Mouse (Mus musculus) intestine, postnatal 0 days (tissue): ENCODE measurements around the gene Mospd3. TPM values are rescaled to one million over a fixed set of nuclear protein-coding genes. Genes with fewer than 3 reads are reported as not detected.

Experiments used
- ATAC-seq: fragments of 200-750 bp; cut with Nextera tagmentation; 2 replicates; pipeline ENCODE4 v1.8.0; 2017; ENCODE audit warnings: mild to moderate bottlenecking, moderate TSS enrichment, moderate library complexity
- H3K27ac ChIP-seq: fragments of 300-500 bp; sonication (generic); 2 replicates; pipeline ENCODE4 v1.5.1; 2014; ENCODE audit warnings: mild to moderate bottlenecking, low read depth, low read length, moderate library complexity
- H3K27me3 ChIP-seq: fragments of 300-500 bp; sonication (generic); replicated peaks from 2 replicates; pipeline ENCODE4 v1.6.1; 2014; ENCODE audit warnings: low read length, mixed read lengths; ENCODE audit not compliant: control insufficient read depth, insufficient read depth
- H3K36me3 ChIP-seq: fragments of 300-500 bp; sonication (generic); 2 replicates; pipeline ENCODE4 v1.6.1; 2014; ENCODE audit warnings: mild to moderate bottlenecking, moderate library complexity; ENCODE audit not compliant: control insufficient read depth, insufficient read depth
- H3K4me1 ChIP-seq: fragments of 300-500 bp; sonication (generic); replicated peaks from 2 replicates; pipeline ENCODE4 v1.6.1; 2014; ENCODE audit warnings: antibody characterized with exemption, low read length, mixed read lengths; ENCODE audit not compliant: control insufficient read depth, insufficient read depth
- H3K4me2 ChIP-seq: fragments of 300-500 bp; sonication (generic); replicated peaks from 2 replicates; pipeline ENCODE4 v1.6.1; 2014; ENCODE audit warnings: low read depth, mild to moderate bottlenecking, moderate library complexity
- H3K4me3 ChIP-seq: fragments of 300-500 bp; sonication (generic); 2 replicates; pipeline ENCODE4 v1.5.1; 2014; ENCODE audit warnings: low read depth, low read length
- H3K9ac ChIP-seq: fragments of 300-500 bp; sonication (generic); 2 replicates; pipeline ENCODE4 v1.6.1; 2014; ENCODE audit warnings: mild to moderate bottlenecking, low read depth, low read length
- H3K9me3 ChIP-seq: fragments of 300-500 bp; sonication (generic); 2 replicates; pipeline ENCODE4 v1.6.1; 2016; ENCODE audit warnings: mixed run types; ENCODE audit not compliant: control insufficient read depth
- CTCF ChIP-seq: sonication (generic); IDR thresholded peaks from 2 replicates; pipeline ENCODE4 v1.5.1; 2016; ENCODE audit warnings: low read depth, mild to moderate bottlenecking, control low read depth, antibody characterized with exemption, moderate library complexity
- WGBS: fragments of 180-500 bp; shearing (Covaris S2); extraction: QIAGEN DNeasy Blood & Tissue Kit; methylation state at CpG from one replicate; pipeline ENCODE4 v1.1.7; 2014; 5-methylcytosine and 5-hydroxymethylcytosine counted together
- polyA plus RNA-seq: library from polyadenylated mRNA; unstranded; fragments of >200 nt; fragmentation: Nextera tagmentation; extraction: Ambion mirVana; gene quantifications from 2 replicates; pipeline ENCODE4 v1.2.1, GENCODE M21; 2015

Gene Mospd3
- polyA plus RNA-seq, 1 experiment from 2014 or later = 38.0 TPM

- Histone ChIP-seq H3K36me3 (peaks cover 19% of the 10 kb centered on the region), H3K9ac (peak overlapping the region; percentile 59), H3K9me3 (no peaks in the 10 kb centered on the region), H3K4me2 (peak overlapping the region; percentile 99), H3K4me1 (0 out of 2 replicates have a peak, but pooled peaks cover 7% of the 10 kb centered on the region), H3K27me3 (no peaks in the 10 kb centered on the region), H3K27ac (peak overlapping the region; percentile 91), H3K4me3 (peak overlapping the region; percentile 73)
- under 1% methylated on average over 22 of the region's 22 CpGs for WGBS
- no peak for TF ChIP-seq CTCF
- ATAC-seq = no peak
Observed at GRCm38 (mm10) chr5:137601365-137601729, 489 bp upstream of the Mospd3 start.

GRCm38 (mm10) chr5:137600281-137600618, 608 bp downstream of the Mospd3 start:
- peak overlapping the region; percentile 73 for H3K4me3 ChIP-seq
- H3K9me3 ChIP-seq = no peaks in the 10 kb centered on the region
- peak overlapping the region; percentile 91 for H3K27ac ChIP-seq
- H3K4me2 ChIP-seq = peak overlapping the region; percentile 99
- peak overlapping the region; percentile 79 for H3K9ac ChIP-seq
- no peaks in the 10 kb centered on the region for H3K27me3 ChIP-seq
- peaks cover 8% of the 10 kb centered on the region for H3K36me3 ChIP-seq
- TF ChIP-seq CTCF = no peak
- H3K4me1 ChIP-seq = 0 out of 2 replicates have a peak, but pooled peaks cover 7% of the 10 kb centered on the region
- peak; percentile 25 for ATAC-seq
- WGBS = under 1% methylated on average over 19 of the region's 19 CpGs

- ATAC-seq = no peak
- H3K4me1 ChIP-seq = 0 out of 2 replicates have a peak, but pooled peaks cover 7% of the 10 kb centered on the region
- 71% methylated on average over 9 of the region's 9 CpGs for whole genome bisulfite sequencing
- H3K36me3 ChIP-seq = peaks cover 2% of the 10 kb centered on the region; the same call in 1 of the 2 replicates
- H3K4me3 ChIP-seq = peak overlapping the region; percentile 73
- H3K27me3 ChIP-seq = no peaks in the 10 kb centered on the region
- H3K9me3 ChIP-seq = no peaks in the 10 kb centered on the region
- H3K4me2 ChIP-seq = peak overlapping the region; percentile 99
- TF ChIP-seq CTCF = no peak
- peak overlapping the region; percentile 79 for H3K9ac ChIP-seq
- H3K27ac ChIP-seq = no peak overlapping the region
Observed at GRCm38 (mm10) chr5:137599600-137599999, 1.3 kb downstream of the Mospd3 start.

- TF ChIP-seq CTCF = no peak
- peaks cover 2% of the 10 kb centered on the region; the same call in 1 of the 2 replicates for H3K36me3 ChIP-seq
- WGBS = 79% methylated on average over 2 of the region's 2 CpGs
- no peak for ATAC-seq
- no peak overlapping the region for H3K9ac ChIP-seq
- no peak overlapping the region for H3K4me3 ChIP-seq
- no peaks in the 10 kb centered on the region for H3K9me3 ChIP-seq
- H3K27me3 ChIP-seq = no peaks in the 10 kb centered on the region
- H3K4me2 ChIP-seq = no peak overlapping the region
- H3K27ac ChIP-seq = no peak overlapping the region
- 0 out of 2 replicates have a peak, but pooled peaks cover 7% of the 10 kb centered on the region for H3K4me1 ChIP-seq
Observed at GRCm38 (mm10) chr5:137598100-137598826, 2.6 kb downstream of the Mospd3 start.

- Histone ChIP-seq H3K36me3 (peaks cover 2% of the 10 kb centered on the region; the same call in 1 of the 2 replicates), H3K4me3 (no peak overlapping the region), H3K4me1 (0 out of 2 replicates have a peak, but pooled peaks cover 5% of the 10 kb centered on the region), H3K4me2 (no peak overlapping the region), H3K9me3 (no peaks in the 10 kb centered on the region), H3K27me3 (no peaks in the 10 kb centered on the region), H3K9ac (no peak overlapping the region), H3K27ac (no peak overlapping the region)
- TF ChIP-seq CTCF = no peak
- WGBS = 94% methylated on average over 6 of the region's 6 CpGs
- no peak for ATAC-seq
Observed at GRCm38 (mm10) chr5:137597625-137598024, 3.2 kb downstream of the Mospd3 start.

GRCm38 (mm10) chr5:137596601-137597261, 4.1 kb downstream of the Mospd3 start:
- H3K4me3 ChIP-seq = no peak overlapping the region

More at GRCm38 (mm10) chr5:137596601-137597261, 4.1 kb downstream of the Mospd3 start:
- TF ChIP-seq CTCF = no peak
- 0 out of 2 replicates have a peak, but pooled peaks cover 3% of the 10 kb centered on the region for H3K4me1 ChIP-seq
- H3K9me3 ChIP-seq = no peaks in the 10 kb centered on the region
- H3K27me3 ChIP-seq = no peaks in the 10 kb centered on the region
- 39% methylated on average over 30 of the region's 30 CpGs for WGBS
- no peak for ATAC-seq
- peaks cover 2% of the 10 kb centered on the region; the same call in 1 of the 2 replicates for H3K36me3 ChIP-seq
- no peak overlapping the region for H3K9ac ChIP-seq
- H3K4me2 ChIP-seq = peak overlapping the region; percentile 45
- H3K27ac ChIP-seq = peak overlapping the region; percentile 41; the same call in 1 of the 2 replicates
